Mouse (Mus musculus): ENCODE results near the gene Cd2bp2. TPM values are rescaled to one million over a fixed set of nuclear protein-coding genes. Genes with fewer than 3 reads are reported as not detected.

Cd2bp2 gene
- polyA plus RNA-seq, 1 experiment from 2014 or later, result 96.1 TPM

- no peaks in the 10 kb centered on the region for H3K4me1 ChIP-seq (replicated peaks)
- H3K9me3 ChIP-seq, result no peaks in the 10 kb centered on the region
- no peak overlapping the region for H3K4me2 ChIP-seq (replicated peaks)
- H3K4me3 ChIP-seq (replicated peaks), result no peak overlapping the region
- H3K9ac ChIP-seq (replicated peaks), result no peak overlapping the region
- H3K27ac ChIP-seq, result no peak overlapping the region
- no peaks in the 10 kb centered on the region for H3K27me3 ChIP-seq
- H3K36me3 ChIP-seq, result no peaks in the 10 kb centered on the region
- WGBS, result 37% methylated on average over 2 of the region's 2 CpGs
- ATAC-seq, result no peak
Measured at GRCm38 (mm10) chr7:127146267-127146603, 49.6 kb downstream of the Cd2bp2 start.

GRCm38 (mm10) chr7:127145387-127146266 lies 50.2 kb downstream of the Cd2bp2 start:
- H3K27me3 ChIP-seq, result no peaks in the 10 kb centered on the region
- 47% methylated on average over 9 of the region's 9 CpGs for WGBS
- H3K4me1 ChIP-seq (replicated peaks), result no peaks in the 10 kb centered on the region
- H3K4me3 ChIP-seq (replicated peaks), result no peak overlapping the region
- H3K4me2 ChIP-seq (replicated peaks), result no peak overlapping the region
- H3K27ac ChIP-seq, result no peak overlapping the region
- no peaks in the 10 kb centered on the region for H3K9me3 ChIP-seq
- no peaks in the 10 kb centered on the region for H3K36me3 ChIP-seq
- H3K9ac ChIP-seq (replicated peaks), result no peak overlapping the region
- ATAC-seq, result no peak

- Histone ChIP-seq H3K27me3 (no peaks in the 10 kb centered on the region), H3K9me3 (no peaks in the 10 kb centered on the region), H3K4me2 (replicated peaks) (no peak overlapping the region), H3K36me3 (no peaks in the 10 kb centered on the region), H3K9ac (replicated peaks) (no peak overlapping the region), H3K27ac (no peak overlapping the region), H3K4me1 (replicated peaks) (no peaks in the 10 kb centered on the region), H3K4me3 (replicated peaks) (no peak overlapping the region)
- 91% methylated on average over 7 of the region's 7 CpGs for WGBS
- ATAC-seq, result no peak
Measured at GRCm38 (mm10) chr7:127144412-127144811, 51.4 kb downstream of the Cd2bp2 start.

GRCm38 (mm10) chr7:127142666-127143065 lies 53.2 kb downstream of the Cd2bp2 start:
- Histone ChIP-seq H3K4me3 (replicated peaks) (no peak overlapping the region), H3K36me3 (no peaks in the 10 kb centered on the region), H3K27me3 (no peaks in the 10 kb centered on the region), H3K4me1 (replicated peaks) (no peaks in the 10 kb centered on the region), H3K9me3 (no peaks in the 10 kb centered on the region), H3K4me2 (replicated peaks) (no peak overlapping the region), H3K9ac (replicated peaks) (no peak overlapping the region), H3K27ac (no peak overlapping the region)
- no peak for ATAC-seq
- WGBS, result 88% methylated on average over 4 of the region's 4 CpGs

- H3K4me1 ChIP-seq (replicated peaks), result no peaks in the 10 kb centered on the region
- no peak for ATAC-seq
- H3K36me3 ChIP-seq, result no peaks in the 10 kb centered on the region
- H3K4me3 ChIP-seq (replicated peaks), result no peak overlapping the region
- 62% methylated on average over 2 of the region's 2 CpGs for WGBS
- H3K27ac ChIP-seq, result no peak overlapping the region
- H3K9me3 ChIP-seq, result no peaks in the 10 kb centered on the region
- H3K9ac ChIP-seq (replicated peaks), result no peak overlapping the region
- no peaks in the 10 kb centered on the region for H3K27me3 ChIP-seq
- H3K4me2 ChIP-seq (replicated peaks), result no peak overlapping the region
Measured at GRCm38 (mm10) chr7:127142214-127142613, 53.6 kb downstream of the Cd2bp2 start.

Other genes starting within 250 kb of the Cd2bp2 start
- gene Asphd1, start 246.5 kb downstream of the Cd2bp2 start, polyA plus RNA-seq (2015; fragmentation: Nextera tagmentation; extraction: Ambion mirVana), result 5.5 and 5.8 TPM in 2 replicates
- 34.9 and 35.3 TPM in 2 replicates for gene Sez6l2, start 245.5 kb downstream of the Cd2bp2 start, polyA plus RNA-seq (2015; fragmentation: Nextera tagmentation; extraction: Ambion mirVana)
- 101 and 108 TPM in 2 replicates for gene Cdipt, start 220.1 kb downstream of the Cd2bp2 start, polyA plus RNA-seq (2015; fragmentation: Nextera tagmentation; extraction: Ambion mirVana)
- gene Cdiptos, start 220.0 kb downstream of the Cd2bp2 start, polyA plus RNA-seq (2015; fragmentation: Nextera tagmentation; extraction: Ambion mirVana), result 0.72 and 0.85 TPM in 2 replicates
- gene Mvp, start 181.4 kb downstream of the Cd2bp2 start, polyA plus RNA-seq (2015; fragmentation: Nextera tagmentation; extraction: Ambion mirVana), result 3.0 and 3.7 TPM in 2 replicates
- 0.30 TPM in 1 of 2 replicates, not detected in the other for gene Pagr1b, start 179.6 kb downstream of the Cd2bp2 start, polyA plus RNA-seq (2015; fragmentation: Nextera tagmentation; extraction: Ambion mirVana)
- 39.8 and 40.8 TPM in 2 replicates for gene Pagr1a, start 178.7 kb downstream of the Cd2bp2 start, polyA plus RNA-seq (2015; fragmentation: Nextera tagmentation; extraction: Ambion mirVana)
- gene Gm42742, start 175.0 kb downstream of the Cd2bp2 start, polyA plus RNA-seq (2015; fragmentation: Nextera tagmentation; extraction: Ambion mirVana), result 72.0 and 73.9 TPM in 2 replicates
- gene Prrt2, start 174.8 kb downstream of the Cd2bp2 start, polyA plus RNA-seq (2015; fragmentation: Nextera tagmentation; extraction: Ambion mirVana), result 10.8 and 11.9 TPM in 2 replicates
- 58.2 and 72.5 TPM in 2 replicates for gene Maz, start 169.0 kb downstream of the Cd2bp2 start, polyA plus RNA-seq (2015; fragmentation: Nextera tagmentation; extraction: Ambion mirVana)
- 57.5 and 61.0 TPM in 2 replicates for gene Kif22, start 153.6 kb downstream of the Cd2bp2 start, polyA plus RNA-seq (2015; fragmentation: Nextera tagmentation; extraction: Ambion mirVana)
- gene Zg16, start 108.7 kb downstream of the Cd2bp2 start, polyA plus RNA-seq (2015; fragmentation: Nextera tagmentation; extraction: Ambion mirVana), result not detected in 2 replicates
- 0.90 and 1.5 TPM in 2 replicates for gene AI467606, start 104.7 kb downstream of the Cd2bp2 start, polyA plus RNA-seq (2015; fragmentation: Nextera tagmentation; extraction: Ambion mirVana)
- 0.79 and 0.98 TPM in 2 replicates for gene Qprt, start 73.8 kb downstream of the Cd2bp2 start, polyA plus RNA-seq (2015; fragmentation: Nextera tagmentation; extraction: Ambion mirVana)
- gene Spn, start 58.2 kb downstream of the Cd2bp2 start, polyA plus RNA-seq (2015; fragmentation: Nextera tagmentation; extraction: Ambion mirVana), result 0.06 and 0.09 TPM in 2 replicates
- 30.0 and 30.7 TPM in 2 replicates for gene Tbc1d10b, start 12.4 kb upstream of the Cd2bp2 start, polyA plus RNA-seq (2015; fragmentation: Nextera tagmentation; extraction: Ambion mirVana)
- gene Mylpf, start 12.8 kb upstream of the Cd2bp2 start, polyA plus RNA-seq (2015; fragmentation: Nextera tagmentation; extraction: Ambion mirVana), result 8.5 and 9.0 TPM in 2 replicates
- gene Zfp553, start 37.0 kb upstream of the Cd2bp2 start, polyA plus RNA-seq (2015; fragmentation: Nextera tagmentation; extraction: Ambion mirVana), result 69.3 and 75.4 TPM in 2 replicates
- 27.1 and 28.3 TPM in 2 replicates for gene Sept1, start 37.1 kb upstream of the Cd2bp2 start, polyA plus RNA-seq (2015; fragmentation: Nextera tagmentation; extraction: Ambion mirVana)
- 50.5 and 59.7 TPM in 2 replicates for gene Zfp771, start 48.2 kb upstream of the Cd2bp2 start, polyA plus RNA-seq (2015; fragmentation: Nextera tagmentation; extraction: Ambion mirVana)
- 142 and 143 TPM in 2 replicates for gene Dctpp1, start 64.7 kb upstream of the Cd2bp2 start, polyA plus RNA-seq (2015; fragmentation: Nextera tagmentation; extraction: Ambion mirVana)
- gene Sephs2, start 78.0 kb upstream of the Cd2bp2 start, polyA plus RNA-seq (2015; fragmentation: Nextera tagmentation; extraction: Ambion mirVana), result 52.4 and 54.0 TPM in 2 replicates
- gene Itgal, start 100.2 kb upstream of the Cd2bp2 start, polyA plus RNA-seq (2015; fragmentation: Nextera tagmentation; extraction: Ambion mirVana), result 0.30 TPM in 2 replicates
- gene Zfp768, start 149.5 kb upstream of the Cd2bp2 start, polyA plus RNA-seq (2015; fragmentation: Nextera tagmentation; extraction: Ambion mirVana), result 15.6 and 20.1 TPM in 2 replicates
- gene Zfp747, start 180.0 kb upstream of the Cd2bp2 start, polyA plus RNA-seq (2015; fragmentation: Nextera tagmentation; extraction: Ambion mirVana), result 8.4 and 9.3 TPM in 2 replicates
- gene 9130019O22Rik, start 191.1 kb upstream of the Cd2bp2 start, polyA plus RNA-seq (2015; fragmentation: Nextera tagmentation; extraction: Ambion mirVana), result 5.7 and 6.2 TPM in 2 replicates
- 5.9 and 8.4 TPM in 2 replicates for gene E430018J23Rik, start 197.6 kb upstream of the Cd2bp2 start, polyA plus RNA-seq (2015; fragmentation: Nextera tagmentation; extraction: Ambion mirVana)
- gene Zfp764, start 210.8 kb upstream of the Cd2bp2 start, polyA plus RNA-seq (2015; fragmentation: Nextera tagmentation; extraction: Ambion mirVana), result 5.1 and 5.2 TPM in 2 replicates
- gene Zfp688, start 226.0 kb upstream of the Cd2bp2 start, polyA plus RNA-seq (2015; fragmentation: Nextera tagmentation; extraction: Ambion mirVana), result 34.8 and 35.6 TPM in 2 replicates

Data from midbrain, embryonic 13.5 days (tissue).